Mouse (Mus musculus): Measurements from ENCODE around the gene Mtss1l. TPM values are rescaled to one million over a fixed set of nuclear protein-coding genes. Genes with fewer than 3 reads are reported as not detected.

The Mtss1l gene
- polyA plus RNA-seq (2016; fragmentation: Nextera tagmentation; extraction: Ambion mirVana) = 11.8 and 19.2 TPM in 2 replicates

DNA sequence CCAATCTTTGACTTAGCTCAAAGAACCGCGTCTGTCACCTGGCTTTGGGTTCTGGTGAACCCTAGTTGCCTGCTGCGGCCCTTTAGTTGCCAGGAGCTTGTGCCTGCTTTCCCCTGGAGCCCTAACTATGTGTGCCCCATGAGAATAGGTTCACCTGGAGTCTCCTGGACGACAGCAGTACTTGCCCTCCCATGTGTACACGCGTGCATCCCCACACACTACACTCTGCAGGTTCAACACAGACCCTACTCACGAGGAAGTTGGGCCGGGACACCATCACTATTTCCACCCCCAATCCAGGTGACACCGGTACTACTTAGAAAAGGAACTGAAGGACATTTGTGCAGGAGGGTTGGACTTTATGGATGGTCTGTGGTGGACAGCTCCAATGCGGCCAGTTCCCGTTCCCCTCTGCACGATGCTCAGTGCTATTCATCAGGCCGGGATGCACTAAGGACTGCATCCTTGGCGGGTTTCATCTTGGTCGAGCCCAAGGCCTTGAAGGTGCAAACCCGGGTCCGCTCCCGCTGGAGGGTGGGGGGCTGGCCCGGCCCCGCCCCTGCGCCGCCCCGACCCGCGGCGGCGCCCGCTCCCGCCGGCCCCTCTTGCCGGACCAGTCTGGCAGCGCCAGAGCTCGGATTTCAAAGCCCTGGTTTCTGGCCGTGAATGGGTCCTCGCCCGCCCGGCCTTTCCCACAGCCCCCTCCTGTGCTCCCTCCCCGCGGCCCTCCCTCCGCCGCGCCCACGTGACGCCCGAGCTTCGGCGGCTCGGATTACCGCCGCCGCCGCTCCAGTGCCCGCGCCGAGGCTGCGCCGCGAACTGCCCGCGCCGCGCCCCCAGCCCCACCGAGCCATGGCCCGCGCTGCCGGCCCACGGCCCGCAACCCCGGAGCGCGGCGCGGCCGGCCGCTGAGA, at the start of gene Mtss1l:
Mtss1l (plus strand) TSS at position 792 of the 914 bp plus-strand sequence.
- H3K4me1 ChIP-seq (replicated peaks) = peaks cover 84% of the 10 kb centered on the region
- peak within 1 kb of the TSS; percentile 80 for H3K4me3 ChIP-seq (replicated peaks)
- ATAC-seq (ENCODE audit: insufficient number of reproducible peaks, insufficient read depth, low FRiP score, low TSS enrichment, low read depth) = peak; percentile 85
- peaks cover 24% of the 10 kb centered on the region for H3K36me3 ChIP-seq
- no peaks in the 10 kb centered on the region for H3K9me3 ChIP-seq
- H3K9ac ChIP-seq (replicated peaks) = peak within 1 kb of the TSS; percentile 89
- H3K4me2 ChIP-seq = peak within 1 kb of the TSS; percentile 93
- WGBS = 2% methylated on average over 67 of the region's 75 CpGs
- peak within 1 kb of the TSS; percentile 92 for H3K27ac ChIP-seq
- no peaks in the 10 kb centered on the region for H3K27me3 ChIP-seq

DNA sequence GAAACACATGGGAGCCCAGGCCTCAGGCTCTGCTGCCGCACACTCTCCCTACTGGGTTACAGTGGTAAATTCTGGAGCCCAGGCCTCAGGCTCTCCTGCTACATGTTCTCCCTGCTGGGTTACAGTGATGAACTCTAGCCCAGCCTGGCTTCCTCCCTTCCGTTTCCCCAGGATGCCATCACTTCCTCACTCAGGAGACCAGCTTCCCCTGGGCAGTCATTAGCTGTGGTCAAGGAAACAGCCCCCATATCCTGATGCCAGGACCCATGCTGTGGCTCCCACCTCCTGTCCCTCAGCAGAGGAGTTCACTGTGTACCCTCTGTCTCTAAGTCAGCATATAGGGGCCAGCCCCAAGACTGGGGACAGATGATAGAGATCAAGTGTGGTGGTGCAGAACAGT, 49.1 kb upstream of the Mtss1l start:
- no peaks in the 10 kb centered on the region for H3K27me3 ChIP-seq
- no peak overlapping the region for H3K9ac ChIP-seq (replicated peaks)
- H3K4me1 ChIP-seq (replicated peaks) = peaks cover 22% of the 10 kb centered on the region
- no peaks in the 10 kb centered on the region for H3K9me3 ChIP-seq
- H3K36me3 ChIP-seq = peaks cover 49% of the 10 kb centered on the region
- 78% methylated on average over 2 of the region's 2 CpGs for WGBS
- no peak overlapping the region for H3K4me3 ChIP-seq (replicated peaks)
- no peak overlapping the region for H3K4me2 ChIP-seq
- ATAC-seq (ENCODE audit: insufficient number of reproducible peaks, insufficient read depth, low FRiP score, low TSS enrichment, low read depth) = no peak
- peak overlapping the region; percentile 26 for H3K27ac ChIP-seq

DNA sequence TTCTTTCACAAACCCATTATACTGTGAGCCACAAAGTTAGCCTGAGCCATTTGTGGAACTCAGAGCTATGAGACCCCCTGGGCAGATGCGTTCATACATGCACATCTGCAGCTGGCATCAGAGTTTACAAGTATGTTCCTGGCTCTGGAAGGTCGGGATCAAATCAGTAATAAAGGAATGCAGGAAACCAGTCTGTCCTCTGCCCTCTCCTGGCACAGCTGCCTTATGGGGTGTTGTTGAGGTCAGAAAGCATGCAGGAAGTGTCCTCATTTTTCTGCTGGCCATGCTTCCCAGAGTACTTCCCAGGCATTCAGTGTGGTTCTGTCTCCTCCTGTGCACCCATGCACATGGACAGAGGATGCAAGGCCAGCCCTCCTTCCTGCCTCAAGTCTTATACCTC, 48.1 kb upstream of the Mtss1l start:
- H3K4me3 ChIP-seq (replicated peaks) = no peak overlapping the region
- no peaks in the 10 kb centered on the region for H3K27me3 ChIP-seq
- no peak overlapping the region for H3K9ac ChIP-seq (replicated peaks)
- H3K4me1 ChIP-seq (replicated peaks) = peaks cover 26% of the 10 kb centered on the region
- peaks cover 49% of the 10 kb centered on the region for H3K36me3 ChIP-seq
- ATAC-seq (ENCODE audit: insufficient number of reproducible peaks, insufficient read depth, low FRiP score, low TSS enrichment, low read depth) = no peak
- H3K9me3 ChIP-seq = no peaks in the 10 kb centered on the region
- no peak overlapping the region for H3K4me2 ChIP-seq
- WGBS = 65% methylated on average over 2 of the region's 2 CpGs
- no peak overlapping the region for H3K27ac ChIP-seq

DNA sequence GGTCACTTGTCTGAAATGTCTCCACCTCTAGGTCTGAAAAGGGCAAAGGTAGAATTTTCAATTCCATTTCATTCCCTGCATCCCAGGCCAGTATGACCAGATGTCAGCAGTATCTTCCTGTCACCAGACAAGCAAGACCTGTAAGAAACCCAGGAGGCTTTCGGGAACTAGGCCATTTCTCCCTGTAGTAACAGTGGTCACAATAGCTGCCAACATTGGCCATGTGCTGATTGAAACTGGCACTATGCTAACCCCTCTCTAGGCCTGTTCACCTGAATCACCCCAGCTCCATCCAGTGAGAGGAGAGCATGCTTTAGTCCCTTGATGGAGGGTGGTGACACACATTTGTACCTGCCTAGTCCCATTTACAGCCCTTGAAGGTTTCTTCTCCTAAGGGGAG, 46.7 kb upstream of the Mtss1l start:
- no peak overlapping the region for H3K4me3 ChIP-seq (replicated peaks)
- H3K9me3 ChIP-seq = no peaks in the 10 kb centered on the region
- H3K4me2 ChIP-seq = no peak overlapping the region
- H3K4me1 ChIP-seq (replicated peaks) = peaks cover 30% of the 10 kb centered on the region
- no peak for ATAC-seq (ENCODE audit: insufficient number of reproducible peaks, insufficient read depth, low FRiP score, low TSS enrichment, low read depth)
- no peak overlapping the region for H3K9ac ChIP-seq (replicated peaks)
- no peaks in the 10 kb centered on the region for H3K27me3 ChIP-seq
- H3K36me3 ChIP-seq = peaks cover 49% of the 10 kb centered on the region
- WGBS = 97% methylated on average over 1 of the region's 1 CpGs
- H3K27ac ChIP-seq = no peak overlapping the region

GRCm38 (mm10) chr8:110676702-110677101, 44.6 kb upstream of the Mtss1l start:
- H3K9ac ChIP-seq (replicated peaks) = no peak overlapping the region
- H3K4me2 ChIP-seq = no peak overlapping the region
- H3K36me3 ChIP-seq = peaks cover 39% of the 10 kb centered on the region
- 25% methylated on average over 5 of the region's 5 CpGs for WGBS
- no peak overlapping the region for H3K4me3 ChIP-seq (replicated peaks)
- peaks cover 21% of the 10 kb centered on the region for H3K4me1 ChIP-seq (replicated peaks)
- no peaks in the 10 kb centered on the region for H3K27me3 ChIP-seq
- no peaks in the 10 kb centered on the region for H3K9me3 ChIP-seq
- peak overlapping the region; percentile 83 for H3K27ac ChIP-seq
- ATAC-seq (ENCODE audit: insufficient number of reproducible peaks, insufficient read depth, low FRiP score, low TSS enrichment, low read depth) = peak; percentile 81; the same call in 1 of the 2 replicates

- peak overlapping the region; percentile 83 for H3K27ac ChIP-seq
- H3K9me3 ChIP-seq = no peaks in the 10 kb centered on the region
- H3K4me2 ChIP-seq = no peak overlapping the region
- H3K4me1 ChIP-seq (replicated peaks) = peaks cover 23% of the 10 kb centered on the region
- ATAC-seq (ENCODE audit: insufficient number of reproducible peaks, insufficient read depth, low FRiP score, low TSS enrichment, low read depth) = no peak
- H3K4me3 ChIP-seq (replicated peaks) = no peak overlapping the region
- no peak overlapping the region for H3K9ac ChIP-seq (replicated peaks)
- 85% methylated on average over 5 of the region's 5 CpGs for WGBS
- H3K27me3 ChIP-seq = no peaks in the 10 kb centered on the region
- H3K36me3 ChIP-seq = peaks cover 34% of the 10 kb centered on the region
Observed at GRCm38 (mm10) chr8:110677174-110677660, 44.1 kb upstream of the Mtss1l start.

DNA sequence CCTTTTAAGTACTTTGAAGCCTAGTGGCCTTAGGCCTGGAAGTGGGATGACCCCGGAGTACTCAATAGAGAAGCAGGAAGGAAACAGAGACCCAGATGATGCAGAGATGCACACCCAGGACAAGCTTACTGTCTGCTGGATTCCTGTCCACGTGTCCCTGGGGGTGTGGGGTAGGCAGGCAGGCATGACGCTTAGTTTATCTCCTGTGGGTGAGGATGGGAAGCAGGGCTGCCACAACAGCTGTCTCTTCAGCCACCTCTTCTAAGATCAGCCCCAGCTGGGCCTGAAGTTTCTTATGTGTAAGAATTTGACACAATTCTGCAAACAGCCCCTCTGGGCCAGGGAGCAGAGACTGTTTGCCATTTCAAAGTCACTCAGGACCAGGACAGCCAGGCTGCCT, 42.3 kb upstream of the Mtss1l start:
- WGBS = 77% methylated on average over 3 of the region's 3 CpGs
- 0 out of 2 replicates have a peak overlapping the region, but pooled peaks have one; percentile 5 for H3K27ac ChIP-seq

DNA sequence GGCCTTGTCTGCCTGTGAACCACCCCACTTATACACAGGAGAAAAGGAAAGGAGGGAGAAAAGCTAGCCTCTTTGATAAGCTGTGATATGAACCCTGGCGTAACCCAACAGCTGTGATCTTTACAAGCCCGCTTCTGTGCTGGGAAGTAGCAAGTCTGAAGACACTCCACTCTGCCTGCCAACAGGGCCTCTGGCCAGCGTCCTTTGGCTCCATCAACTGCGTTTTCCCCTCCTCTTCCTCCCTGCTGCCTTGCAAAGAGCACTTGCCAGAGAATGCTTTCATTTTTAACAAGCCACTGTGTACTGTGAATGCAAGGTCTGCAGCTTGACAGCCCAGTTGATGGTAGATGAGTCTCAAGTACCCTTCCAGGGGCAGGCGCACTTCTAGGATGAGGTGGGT, 33.5 kb upstream of the Mtss1l start:
- H3K4me2 ChIP-seq = no peak overlapping the region
- H3K36me3 ChIP-seq = peaks cover 49% of the 10 kb centered on the region
- 87% methylated on average over 5 of the region's 5 CpGs for WGBS
- H3K9me3 ChIP-seq = no peaks in the 10 kb centered on the region
- no peak overlapping the region for H3K27ac ChIP-seq
- H3K4me3 ChIP-seq (replicated peaks) = no peak overlapping the region
- H3K27me3 ChIP-seq = no peaks in the 10 kb centered on the region
- H3K4me1 ChIP-seq (replicated peaks) = 0 out of 2 replicates have a peak, but pooled peaks cover 3% of the 10 kb centered on the region
- no peak for ATAC-seq (ENCODE audit: insufficient number of reproducible peaks, insufficient read depth, low FRiP score, low TSS enrichment, low read depth)
- no peak overlapping the region for H3K9ac ChIP-seq (replicated peaks)

More for the DNA sequence above, 42.3 kb upstream of the Mtss1l start:
- ATAC-seq (ENCODE audit: insufficient number of reproducible peaks, insufficient read depth, low FRiP score, low TSS enrichment, low read depth) = no peak
- no peak overlapping the region for H3K9ac ChIP-seq (replicated peaks)
- H3K4me3 ChIP-seq (replicated peaks) = no peak overlapping the region
- H3K36me3 ChIP-seq = peaks cover 37% of the 10 kb centered on the region
- H3K9me3 ChIP-seq = no peaks in the 10 kb centered on the region
- no peak overlapping the region for H3K4me2 ChIP-seq
- H3K27me3 ChIP-seq = no peaks in the 10 kb centered on the region
- peaks cover 31% of the 10 kb centered on the region for H3K4me1 ChIP-seq (replicated peaks)

DNA sequence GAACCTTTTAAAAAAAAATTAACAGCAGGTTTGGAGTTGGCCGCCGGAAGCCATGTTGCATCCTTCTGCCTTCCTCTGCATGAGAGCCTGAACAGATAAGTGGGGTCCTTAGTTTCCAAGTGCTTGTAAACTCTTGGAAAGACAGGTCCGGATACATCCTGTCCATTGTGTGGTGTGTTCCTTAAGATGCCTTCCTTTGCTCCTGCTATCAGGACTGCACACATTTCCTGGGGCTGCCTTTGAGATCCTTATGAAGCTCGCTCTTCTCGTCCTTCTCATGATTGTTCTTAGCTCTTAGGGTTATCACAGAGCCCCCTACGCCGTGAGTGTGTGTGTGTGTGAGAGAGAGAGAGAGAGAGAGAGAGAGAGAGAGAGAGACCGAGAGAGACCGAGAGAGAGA, 31.3 kb upstream of the Mtss1l start:
- Histone ChIP-seq H3K9ac (replicated peaks) (no peak overlapping the region), H3K4me2 (no peak overlapping the region), H3K36me3 (peaks cover 30% of the 10 kb centered on the region), H3K4me1 (replicated peaks) (no peaks in the 10 kb centered on the region), H3K27me3 (no peaks in the 10 kb centered on the region), H3K9me3 (no peaks in the 10 kb centered on the region), H3K4me3 (replicated peaks) (no peak overlapping the region), H3K27ac (no peak overlapping the region)
- WGBS = 87% methylated on average over 9 of the region's 9 CpGs
- no peak for ATAC-seq (ENCODE audit: insufficient number of reproducible peaks, insufficient read depth, low FRiP score, low TSS enrichment, low read depth)

DNA sequence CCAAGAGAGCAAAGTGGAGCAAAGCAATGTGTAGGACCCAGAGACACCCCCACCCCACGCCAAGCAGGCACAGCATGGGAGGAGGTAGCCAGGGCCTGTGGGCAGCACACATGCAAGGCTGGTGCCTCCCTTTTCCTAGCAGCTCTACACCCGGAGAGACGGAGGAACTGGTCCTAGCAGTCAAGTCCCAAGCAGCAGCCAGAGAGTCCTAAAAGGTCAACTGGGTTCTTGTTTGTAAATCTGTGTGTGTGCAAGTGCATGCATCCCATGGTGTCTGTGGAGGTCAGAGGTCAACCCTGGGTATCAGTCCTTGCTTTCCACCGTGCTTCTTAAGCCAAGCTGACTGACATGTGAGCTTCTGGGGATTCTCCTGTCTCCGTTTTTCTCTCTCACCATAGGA, 27.1 kb upstream of the Mtss1l start:
- Histone ChIP-seq H3K9ac (replicated peaks) (no peak overlapping the region), H3K4me2 (no peak overlapping the region), H3K27ac (no peak overlapping the region), H3K27me3 (no peaks in the 10 kb centered on the region), H3K36me3 (peaks cover 16% of the 10 kb centered on the region; the same call in 1 of the 2 replicates), H3K4me3 (replicated peaks) (no peak overlapping the region), H3K9me3 (no peaks in the 10 kb centered on the region), H3K4me1 (replicated peaks) (no peaks in the 10 kb centered on the region)
- 70% methylated on average over 5 of the region's 5 CpGs for WGBS
- ATAC-seq (ENCODE audit: insufficient number of reproducible peaks, insufficient read depth, low FRiP score, low TSS enrichment, low read depth) = no peak

DNA sequence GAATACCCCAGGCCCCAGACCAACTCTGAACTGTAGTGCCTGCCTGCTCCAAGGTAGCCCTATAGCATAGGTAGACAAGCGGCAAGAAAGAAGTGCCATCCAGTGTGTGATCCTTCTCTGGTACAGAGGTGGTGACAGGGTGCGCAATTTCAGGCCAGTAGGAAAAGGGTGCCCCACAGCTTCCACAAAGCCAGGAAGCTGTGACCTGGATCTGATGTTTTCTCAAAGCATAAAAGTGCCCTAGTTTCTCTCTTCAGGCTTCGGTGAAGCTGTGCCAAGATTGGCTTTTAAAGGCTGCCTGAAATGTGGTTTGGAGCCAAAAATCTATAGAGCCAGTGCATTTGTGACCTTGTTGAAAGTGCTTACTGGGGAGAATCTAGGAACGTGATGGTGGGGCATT, 26.4 kb upstream of the Mtss1l start:
- no peak for ATAC-seq (ENCODE audit: insufficient number of reproducible peaks, insufficient read depth, low FRiP score, low TSS enrichment, low read depth)
- Histone ChIP-seq H3K9ac (replicated peaks) (no peak overlapping the region), H3K4me2 (no peak overlapping the region), H3K36me3 (peaks cover 20% of the 10 kb centered on the region; the same call in 1 of the 2 replicates), H3K27ac (no peak overlapping the region), H3K4me3 (replicated peaks) (no peak overlapping the region), H3K9me3 (no peaks in the 10 kb centered on the region), H3K27me3 (no peaks in the 10 kb centered on the region), H3K4me1 (replicated peaks) (no peaks in the 10 kb centered on the region)
- 87% methylated on average over 4 of the region's 4 CpGs for WGBS
